Mouse (Mus musculus): ENCODE results near the gene Mtor. TPM values are rescaled to one million over a fixed set of nuclear protein-coding genes. Genes with fewer than 3 reads are reported as not detected.
A peak's percentile ranks its signal among the peaks of the same experiment; 100 is the strongest.

The Mtor gene
- polyA plus RNA-seq, 1 experiment from 2014 or later, result 23.0 TPM

DNA sequence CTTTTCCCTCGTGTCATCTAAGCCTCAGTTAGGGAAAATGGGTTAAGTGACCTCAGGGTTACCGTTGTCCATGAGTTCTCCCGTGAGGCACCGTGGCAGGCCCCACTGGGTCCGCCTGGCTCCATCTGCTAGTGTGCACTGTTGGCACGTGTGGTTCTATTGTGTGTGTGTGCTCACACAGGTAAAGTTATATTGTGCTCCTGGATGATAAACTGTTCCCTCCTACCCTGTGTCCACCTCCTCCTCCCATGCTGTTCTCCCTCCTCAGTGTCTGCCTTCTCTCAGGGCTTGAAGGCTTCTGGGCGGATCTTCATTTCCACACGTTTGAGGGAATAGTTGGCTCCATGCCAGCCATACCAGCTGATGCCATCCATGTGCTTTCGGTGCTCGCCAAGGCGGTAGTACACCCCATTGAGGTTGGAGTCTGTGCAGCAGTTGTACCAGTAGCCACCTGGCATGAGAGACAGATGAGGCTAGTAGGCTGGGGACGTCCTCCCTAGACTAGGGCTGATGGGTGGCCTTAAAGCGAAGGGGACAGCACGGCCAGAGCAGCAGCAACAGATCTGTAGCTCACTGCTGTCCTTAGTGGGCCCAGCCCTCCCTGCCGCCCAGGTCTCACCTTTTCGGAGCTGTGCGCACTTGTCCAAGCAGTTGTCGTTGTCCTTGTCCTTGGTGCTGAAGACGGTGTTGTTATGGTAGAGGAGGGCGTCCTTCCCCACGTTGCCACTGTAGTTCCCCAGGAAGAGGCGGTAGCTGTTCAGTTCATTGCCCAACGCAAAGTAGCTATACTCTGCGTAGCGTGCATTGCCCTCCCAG lies 47.7 kb downstream of the Mtor start:
- peak; percentile 89 for ATAC-seq (ENCODE audit: low read depth)
- Histone ChIP-seq H3K4me2 (no peak overlapping the region), H3K4me1 (replicated peaks) (peaks cover 13% of the 10 kb centered on the region), H3K9ac (0 out of 2 replicates have a peak overlapping the region, but pooled peaks have one; percentile 12), H3K9me3 (no peaks in the 10 kb centered on the region), H3K36me3 (peaks cover 75% of the 10 kb centered on the region), H3K27ac (replicated peaks) (peak overlapping the region; percentile 52; the same call in 1 of the 2 replicates), H3K4me3 (no peak overlapping the region), H3K27me3 (no peaks in the 10 kb centered on the region)
- 64% methylated on average over 25 of the region's 25 CpGs for WGBS

DNA sequence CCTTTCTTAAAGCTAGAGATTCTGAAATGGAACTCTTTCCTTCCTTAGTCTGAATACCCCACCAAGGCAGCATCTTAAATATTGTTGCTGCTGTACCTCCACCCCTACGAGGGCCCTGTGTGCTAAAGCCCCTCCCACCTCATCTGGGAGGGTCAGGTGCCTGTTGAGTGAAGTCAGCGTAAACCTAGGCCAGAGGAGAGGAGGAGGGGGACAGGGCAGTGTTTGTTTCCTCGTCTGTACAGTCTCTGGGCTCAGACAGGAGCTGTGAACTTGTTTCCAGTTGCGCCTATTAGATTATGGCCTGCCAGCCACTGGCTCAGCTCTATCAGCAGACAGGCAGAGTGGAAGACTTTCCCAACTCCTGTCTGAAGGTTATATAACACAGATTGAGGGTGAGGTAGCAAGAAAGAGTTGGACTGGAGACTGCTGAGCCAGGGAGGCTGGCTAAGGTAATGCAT lies 52.0 kb downstream of the Mtor start, which contains the start of gene Angptl7:
Angptl7 (minus strand) TSS at position 51 of the 458 bp plus-strand sequence.
- H3K27me3 ChIP-seq, result no peaks in the 10 kb centered on the region
- no peak within 1 kb of the TSS for H3K4me3 ChIP-seq
- 65% methylated on average over 4 of the region's 4 CpGs for WGBS
- no peak for ATAC-seq (ENCODE audit: low read depth)
- H3K4me1 ChIP-seq (replicated peaks), result peaks cover 32% of the 10 kb centered on the region
- no peak within 1 kb of the TSS for H3K4me2 ChIP-seq
- no peak within 1 kb of the TSS for H3K9ac ChIP-seq
- peaks cover 57% of the 10 kb centered on the region for H3K36me3 ChIP-seq
- H3K9me3 ChIP-seq, result no peaks in the 10 kb centered on the region
- no peak within 1 kb of the TSS for H3K27ac ChIP-seq (replicated peaks)

DNA sequence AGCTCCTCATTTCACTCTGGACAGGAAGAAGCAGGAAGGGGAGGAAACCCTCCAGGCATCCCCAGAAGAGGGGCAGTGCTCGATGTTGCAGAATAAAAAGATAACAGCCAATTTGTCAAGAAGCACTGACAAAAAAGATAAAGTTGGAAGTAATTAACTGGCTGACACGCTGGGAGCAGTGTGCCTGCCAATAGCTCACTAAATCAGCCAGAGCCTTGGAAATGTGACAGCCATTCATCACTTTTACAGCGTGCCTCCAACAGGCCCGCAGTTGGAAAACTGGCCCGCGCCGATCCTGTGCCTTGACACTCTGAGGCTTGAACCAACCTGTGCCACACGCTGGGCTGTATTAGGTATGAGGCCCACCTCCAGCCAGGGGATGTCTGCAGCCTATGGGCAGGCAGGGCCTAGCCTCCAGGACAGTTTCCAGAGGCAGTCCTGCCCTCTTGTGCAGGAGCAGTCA lies 56.1 kb downstream of the Mtor start:
- 0 out of 2 replicates have a peak overlapping the region, but pooled peaks have one; percentile 1 for H3K9ac ChIP-seq
- H3K27me3 ChIP-seq, result no peaks in the 10 kb centered on the region
- H3K4me1 ChIP-seq (replicated peaks), result peaks cover 21% of the 10 kb centered on the region
- H3K4me3 ChIP-seq, result no peak overlapping the region
- ATAC-seq (ENCODE audit: low read depth), result peak; percentile 82
- no peak overlapping the region for H3K4me2 ChIP-seq
- H3K27ac ChIP-seq (replicated peaks), result peak overlapping the region; percentile 64
- peaks cover 60% of the 10 kb centered on the region for H3K36me3 ChIP-seq
- H3K9me3 ChIP-seq, result no peaks in the 10 kb centered on the region
- WGBS, result 8% methylated on average over 8 of the region's 8 CpGs

DNA sequence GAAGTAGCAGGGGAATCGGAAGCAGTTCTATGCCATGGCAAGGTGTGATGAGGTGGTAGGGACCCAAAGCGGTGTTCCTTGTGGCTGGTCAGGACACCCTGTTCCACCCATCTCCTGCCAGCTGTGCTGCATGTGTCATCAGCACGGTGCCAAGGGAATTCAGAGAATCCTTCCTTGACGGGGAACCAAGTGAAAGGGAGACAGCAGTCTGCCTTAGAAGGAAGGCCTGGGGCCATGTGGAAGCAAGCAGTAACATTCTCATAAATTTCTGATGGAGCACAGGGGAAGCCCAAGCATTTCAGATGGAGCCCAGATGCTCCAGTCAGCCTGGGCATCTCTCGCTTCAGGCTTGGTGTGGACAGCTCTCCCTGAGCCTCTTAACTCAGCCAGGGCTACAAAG lies 59.2 kb downstream of the Mtor start:
- no peak overlapping the region for H3K27ac ChIP-seq (replicated peaks)
- 69% methylated on average over 5 of the region's 5 CpGs for WGBS
- no peak for ATAC-seq (ENCODE audit: low read depth)
- no peaks in the 10 kb centered on the region for H3K27me3 ChIP-seq
- peaks cover 58% of the 10 kb centered on the region for H3K36me3 ChIP-seq
- H3K4me1 ChIP-seq (replicated peaks), result peaks cover 24% of the 10 kb centered on the region
- H3K9me3 ChIP-seq, result no peaks in the 10 kb centered on the region
- no peak overlapping the region for H3K4me2 ChIP-seq
- H3K4me3 ChIP-seq, result no peak overlapping the region
- no peak overlapping the region for H3K9ac ChIP-seq

DNA sequence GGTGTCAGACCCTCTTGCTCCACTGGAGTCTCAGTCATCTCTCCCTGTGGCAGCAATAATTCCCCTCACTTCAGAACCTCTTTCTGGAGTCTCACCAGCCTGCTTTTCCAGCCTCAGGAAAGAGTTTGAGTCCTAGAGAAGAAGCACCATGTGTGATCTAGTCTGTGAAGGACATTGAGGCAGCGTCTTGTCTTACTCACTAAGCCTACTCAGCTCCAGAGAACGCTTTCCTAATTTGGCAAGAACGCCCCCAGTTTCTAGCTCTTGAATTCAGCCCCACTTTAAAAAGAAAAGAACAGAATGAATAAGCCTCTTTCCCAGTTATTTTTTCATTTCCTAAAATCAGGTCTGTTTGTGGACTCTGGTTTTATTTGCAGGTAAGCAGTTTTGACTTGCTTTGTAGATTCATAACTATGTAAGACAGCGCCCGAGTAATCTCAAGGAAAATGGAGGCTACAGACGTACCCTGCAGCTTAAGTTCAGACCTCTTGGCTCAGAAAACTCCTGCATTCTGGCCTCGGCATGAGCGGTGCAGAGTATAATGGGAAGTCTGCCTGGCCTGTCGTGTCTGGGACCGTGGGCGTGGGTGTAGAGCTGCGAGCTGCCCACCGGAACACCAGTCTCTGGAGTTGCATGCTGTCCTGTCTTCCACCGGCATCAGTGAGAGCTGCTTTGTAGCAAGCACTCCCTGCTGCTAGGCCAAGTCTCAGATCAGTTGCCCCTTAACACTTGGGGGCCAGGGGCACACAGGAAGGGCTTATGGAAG lies 59.9 kb downstream of the Mtor start:
- H3K36me3 ChIP-seq, result peaks cover 58% of the 10 kb centered on the region
- no peak overlapping the region for H3K27ac ChIP-seq (replicated peaks)
- no peaks in the 10 kb centered on the region for H3K9me3 ChIP-seq
- no peaks in the 10 kb centered on the region for H3K27me3 ChIP-seq
- no peak overlapping the region for H3K4me2 ChIP-seq
- 94% methylated on average over 14 of the region's 14 CpGs for WGBS
- no peak overlapping the region for H3K4me3 ChIP-seq
- no peak for ATAC-seq (ENCODE audit: low read depth)
- peaks cover 31% of the 10 kb centered on the region for H3K4me1 ChIP-seq (replicated peaks)
- no peak overlapping the region for H3K9ac ChIP-seq

DNA sequence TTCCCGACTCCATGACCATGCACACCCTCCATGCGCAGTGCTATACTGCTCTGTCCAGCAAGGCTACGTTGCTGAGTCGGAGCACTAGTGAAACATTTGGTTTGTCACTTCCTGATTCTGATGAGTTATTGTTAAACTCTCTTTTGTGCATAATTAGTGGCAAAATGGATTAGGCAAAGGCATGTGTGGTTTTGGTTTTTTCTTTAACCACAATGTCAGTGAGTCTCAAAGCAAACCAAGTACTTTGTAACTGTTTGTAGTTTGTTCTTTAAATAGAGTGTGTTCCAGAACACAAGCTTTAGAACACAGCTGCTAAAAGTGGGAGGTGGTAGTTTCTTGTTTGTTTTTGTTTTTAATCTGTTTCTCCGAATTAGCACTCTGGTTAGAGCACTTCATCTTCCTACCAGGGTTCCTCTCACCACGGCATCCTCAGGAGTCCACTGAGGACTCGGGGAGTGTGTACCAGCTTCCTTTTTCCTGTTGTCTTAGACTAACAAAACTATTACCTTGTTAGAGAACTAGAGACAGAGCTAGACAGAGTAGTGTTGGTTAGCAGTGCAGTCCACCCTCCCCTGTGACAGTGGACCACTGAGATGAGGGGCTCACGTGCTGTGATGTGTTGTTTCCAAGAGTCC lies 61.2 kb downstream of the Mtor start:
- Histone ChIP-seq H3K36me3 (peaks cover 63% of the 10 kb centered on the region), H3K9ac (no peak overlapping the region), H3K27ac (replicated peaks) (no peak overlapping the region), H3K4me1 (replicated peaks) (peaks cover 22% of the 10 kb centered on the region), H3K9me3 (no peaks in the 10 kb centered on the region), H3K27me3 (no peaks in the 10 kb centered on the region), H3K4me2 (no peak overlapping the region), H3K4me3 (no peak overlapping the region)
- ATAC-seq (ENCODE audit: low read depth), result no peak
- 91% methylated on average over 8 of the region's 8 CpGs for WGBS

DNA sequence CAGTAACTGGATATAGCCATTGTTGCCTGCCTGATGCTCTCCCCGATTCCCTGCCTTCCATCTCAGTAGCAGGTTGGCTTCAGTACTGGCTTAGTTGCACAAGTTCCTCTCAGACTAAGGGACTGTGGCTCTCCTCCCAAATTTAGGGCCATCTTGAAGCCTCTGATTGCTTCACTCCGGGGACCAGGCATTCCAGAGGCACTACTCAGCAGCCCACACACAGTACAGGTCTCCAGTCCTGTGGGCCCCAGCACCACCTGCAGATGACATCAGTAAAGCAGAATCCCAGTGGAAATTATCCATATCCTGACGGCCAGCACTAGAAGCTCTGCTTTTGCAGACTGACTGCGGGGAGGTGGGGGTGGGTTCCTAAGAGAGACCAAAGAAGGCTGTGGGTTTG lies 62.3 kb downstream of the Mtor start:
- Histone ChIP-seq H3K27ac (replicated peaks) (no peak overlapping the region), H3K4me1 (replicated peaks) (peaks cover 15% of the 10 kb centered on the region), H3K4me3 (no peak overlapping the region), H3K27me3 (no peaks in the 10 kb centered on the region), H3K9ac (no peak overlapping the region), H3K9me3 (no peaks in the 10 kb centered on the region), H3K4me2 (no peak overlapping the region), H3K36me3 (peaks cover 74% of the 10 kb centered on the region)
- no peak for ATAC-seq (ENCODE audit: low read depth)
- WGBS, result 87% methylated on average over 4 of the region's 4 CpGs

DNA sequence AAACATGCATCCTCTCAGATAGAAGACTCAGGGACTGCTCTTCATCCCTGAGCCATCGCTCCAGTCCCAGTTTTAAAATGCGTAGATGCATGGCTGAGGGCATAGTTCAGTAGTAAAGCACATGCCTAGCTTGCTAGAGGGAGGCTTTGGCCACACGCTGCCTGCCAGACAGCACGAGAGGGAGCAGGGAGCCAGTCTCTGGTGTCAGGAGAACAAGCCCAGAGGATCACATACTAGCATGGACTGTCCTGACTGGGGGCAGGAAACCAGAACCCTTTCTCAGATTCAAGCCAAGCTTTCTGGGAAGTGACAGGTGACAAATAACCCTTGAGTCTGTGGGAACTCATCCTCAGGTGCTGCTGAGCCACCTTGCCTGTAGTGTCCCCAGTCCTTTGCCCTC lies 62.9 kb downstream of the Mtor start:
- no peak overlapping the region for H3K27ac ChIP-seq (replicated peaks)
- H3K36me3 ChIP-seq, result peaks cover 73% of the 10 kb centered on the region
- no peak overlapping the region for H3K4me2 ChIP-seq
- WGBS, result 93% methylated on average over 4 of the region's 4 CpGs
- no peaks in the 10 kb centered on the region for H3K9me3 ChIP-seq
- H3K27me3 ChIP-seq, result no peaks in the 10 kb centered on the region
- no peak overlapping the region for H3K4me3 ChIP-seq
- H3K9ac ChIP-seq, result no peak overlapping the region
- ATAC-seq (ENCODE audit: low read depth), result no peak
- H3K4me1 ChIP-seq (replicated peaks), result peaks cover 15% of the 10 kb centered on the region

DNA sequence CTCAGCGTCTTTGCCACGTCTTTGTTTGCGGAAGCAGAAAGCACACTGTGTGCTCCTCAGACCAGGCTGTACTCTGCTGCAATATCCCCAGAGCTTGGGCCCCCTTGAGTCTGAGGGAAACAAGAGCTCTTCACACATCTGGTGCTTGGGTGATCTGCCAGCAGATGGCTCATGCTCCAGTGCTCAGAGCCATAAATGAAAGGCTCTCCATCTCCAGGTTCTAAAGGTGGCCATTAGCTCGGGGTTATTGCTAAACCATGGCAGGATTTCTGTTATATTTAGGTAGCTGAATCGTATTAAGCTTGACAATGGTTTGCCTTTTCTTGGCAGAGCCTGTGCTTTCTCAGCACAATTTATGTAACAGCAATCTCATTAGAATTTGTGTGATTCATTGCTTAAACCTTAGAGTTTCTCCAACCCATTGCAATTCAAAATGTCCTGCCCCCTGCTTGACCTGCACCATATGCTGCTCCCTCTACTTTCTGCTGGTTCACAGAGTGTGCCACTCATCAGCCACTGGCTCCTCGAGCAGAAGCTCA lies 64.7 kb downstream of the Mtor start:
- Histone ChIP-seq H3K4me2 (no peak overlapping the region), H3K9me3 (no peaks in the 10 kb centered on the region), H3K9ac (no peak overlapping the region), H3K27ac (replicated peaks) (peak overlapping the region; percentile 70), H3K36me3 (peaks cover 86% of the 10 kb centered on the region), H3K27me3 (no peaks in the 10 kb centered on the region), H3K4me3 (no peak overlapping the region), H3K4me1 (replicated peaks) (peaks cover 19% of the 10 kb centered on the region)
- ATAC-seq (ENCODE audit: low read depth), result peak; percentile 69
- WGBS, result 55% methylated on average over 6 of the region's 6 CpGs

DNA sequence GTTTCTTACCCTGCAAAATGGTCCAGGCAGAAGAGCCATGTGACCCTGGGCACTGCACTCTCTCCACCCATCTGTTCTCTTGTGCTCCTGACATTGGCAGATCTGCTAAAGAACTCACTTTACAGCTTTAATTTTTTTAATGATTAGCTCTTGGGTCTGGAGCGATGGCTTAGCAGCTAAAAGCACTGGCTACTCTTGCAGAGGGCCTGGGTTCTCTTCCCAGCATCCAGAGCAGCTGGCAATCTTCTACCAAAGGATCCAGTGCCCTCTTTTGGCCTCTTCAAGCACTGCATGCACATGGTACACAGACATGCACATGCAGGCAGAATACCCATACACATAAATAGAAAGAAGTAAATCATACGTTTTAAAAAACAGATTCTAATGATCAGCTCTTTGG lies 66.9 kb downstream of the Mtor start:
- ATAC-seq (ENCODE audit: low read depth), result no peak
- H3K36me3 ChIP-seq, result peaks cover 93% of the 10 kb centered on the region
- 91% methylated on average over 2 of the region's 2 CpGs for WGBS

DNA sequence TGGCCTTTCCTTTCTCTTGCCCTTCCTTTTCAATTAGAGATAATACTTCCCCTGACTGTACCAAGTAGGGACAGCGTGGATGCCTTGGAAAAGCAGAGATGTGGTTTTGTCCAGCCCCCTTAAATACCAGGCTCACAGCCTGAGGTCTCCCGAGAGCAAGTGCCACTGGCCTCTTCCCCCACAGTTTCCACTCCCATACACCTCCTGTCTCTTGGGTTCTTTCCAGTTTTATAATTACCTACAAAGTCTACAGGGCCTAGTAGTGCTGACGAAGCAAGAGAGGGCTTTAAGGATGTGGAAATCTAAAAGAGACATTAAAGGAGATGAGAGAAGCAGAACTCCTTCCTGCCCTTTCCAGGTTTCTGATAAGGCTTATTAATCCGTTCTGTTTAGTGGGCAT lies 69.4 kb downstream of the Mtor start:
- Histone ChIP-seq H3K4me3 (no peak overlapping the region), H3K27me3 (no peaks in the 10 kb centered on the region), H3K4me1 (replicated peaks) (peaks cover 18% of the 10 kb centered on the region), H3K9me3 (no peaks in the 10 kb centered on the region), H3K36me3 (peaks cover 91% of the 10 kb centered on the region), H3K9ac (peak overlapping the region; percentile 31; the same call in 1 of the 2 replicates), H3K27ac (replicated peaks) (peak overlapping the region; percentile 67), H3K4me2 (no peak overlapping the region)
- no peak for ATAC-seq (ENCODE audit: low read depth)
- WGBS, result 50% methylated on average over 4 of the region's 4 CpGs

More for the DNA sequence above, 66.9 kb downstream of the Mtor start:
- Histone ChIP-seq H3K9me3 (no peaks in the 10 kb centered on the region), H3K4me3 (no peak overlapping the region), H3K27ac (replicated peaks) (no peak overlapping the region), H3K27me3 (no peaks in the 10 kb centered on the region), H3K4me1 (replicated peaks) (peaks cover 24% of the 10 kb centered on the region), H3K4me2 (no peak overlapping the region), H3K9ac (no peak overlapping the region)
